Mouse (Mus musculus) limb, embryonic 15.5 days (tissue): ENCODE measurements at regions not wholly inside any gene's neighbourhood (a gene's known extent, or its start where the extent isn't known, plus 50 kb on each side); places are given as distances from the start of the nearest gene placed in this dataset.

Source experiments
- ATAC-seq: fragments of 200-750 bp; cut with Nextera tagmentation; 2 replicates; pipeline ENCODE4 v1.8.0; 2017; ENCODE audit warnings: low read depth, moderate TSS enrichment; ENCODE audit not compliant: insufficient number of reproducible peaks, low FRiP score, low TSS enrichment
- H3K27ac ChIP-seq: fragments of 300-500 bp; sonication (generic); 2 replicates; pipeline ENCODE4 v1.5.1; 2015; ENCODE audit warnings: moderate library complexity, mild to moderate bottlenecking, inconsistent platforms
- H3K27me3 ChIP-seq: fragments of 300-500 bp; sonication (generic); 2 replicates; pipeline ENCODE4 v1.6.1; 2015; ENCODE audit warnings: inconsistent platforms
- H3K36me3 ChIP-seq: fragments of 300-500 bp; sonication (generic); 2 replicates; pipeline ENCODE4 v1.6.1; 2015; ENCODE audit warnings: inconsistent platforms
- H3K4me1 ChIP-seq: fragments of 300-500 bp; sonication (generic); 2 replicates; pipeline ENCODE4 v1.6.1; 2015; ENCODE audit warnings: inconsistent platforms
- H3K4me2 ChIP-seq: fragments of 300-500 bp; sonication (generic); 2 replicates; pipeline ENCODE4 v1.6.1; 2015; ENCODE audit warnings: mild to moderate bottlenecking, inconsistent platforms
- H3K4me3 ChIP-seq: fragments of 300-500 bp; sonication (generic); 2 replicates; pipeline ENCODE4 v1.5.1; 2015; ENCODE audit warnings: mild to moderate bottlenecking, inconsistent platforms
- H3K9ac ChIP-seq: fragments of 300-500 bp; sonication (generic); 2 replicates; pipeline ENCODE4 v1.6.1; 2015; ENCODE audit warnings: inconsistent platforms
- H3K9me3 ChIP-seq: fragments of 300-500 bp; sonication (generic); 2 replicates; pipeline ENCODE4 v1.6.1; 2016; ENCODE audit warnings: inconsistent platforms
- WGBS: fragments of 180-500 bp; shearing (Covaris S2); methylation state at CpG from one replicate; pipeline ENCODE4 v1.1.7; 2015; 5-methylcytosine and 5-hydroxymethylcytosine counted together

- Histone ChIP-seq H3K4me2 (0 out of 2 replicates have a peak overlapping the region, but pooled peaks have one; percentile 14), H3K4me3 (no peak overlapping the region), H3K9ac (no peak overlapping the region), H3K4me1 (no peaks in the 10 kb centered on the region), H3K9me3 (no peaks in the 10 kb centered on the region), H3K27me3 (no peaks in the 10 kb centered on the region), H3K27ac (no peak overlapping the region), H3K36me3 (no peaks in the 10 kb centered on the region)
- no peak for ATAC-seq
- 16% methylated on average over 11 of the region's 11 CpGs for WGBS
Measured at GRCm38 (mm10) chr2:133020173-133020837, 74.6 kb upstream of the Fermt1 start.

GRCm38 (mm10) chr2:133021244-133021643 lies 75.5 kb upstream of the Fermt1 start:
- no peak overlapping the region for H3K9ac ChIP-seq
- H3K27ac ChIP-seq, result no peak overlapping the region
- no peak for ATAC-seq
- no peak overlapping the region for H3K4me3 ChIP-seq
- H3K4me1 ChIP-seq, result no peaks in the 10 kb centered on the region
- WGBS, result 84% methylated on average over 3 of the region's 3 CpGs
- no peaks in the 10 kb centered on the region for H3K27me3 ChIP-seq
- no peaks in the 10 kb centered on the region for H3K9me3 ChIP-seq
- no peak overlapping the region for H3K4me2 ChIP-seq
- H3K36me3 ChIP-seq, result no peaks in the 10 kb centered on the region

- H3K9ac ChIP-seq, result no peak overlapping the region
- no peaks in the 10 kb centered on the region for H3K27me3 ChIP-seq
- H3K4me3 ChIP-seq, result no peak overlapping the region
- no peaks in the 10 kb centered on the region for H3K36me3 ChIP-seq
- no peak overlapping the region for H3K4me2 ChIP-seq
- H3K9me3 ChIP-seq, result no peaks in the 10 kb centered on the region
- no peak for ATAC-seq
- H3K27ac ChIP-seq, result no peak overlapping the region
- 64% methylated on average over 2 of the region's 2 CpGs for WGBS
- no peaks in the 10 kb centered on the region for H3K4me1 ChIP-seq
Measured at GRCm38 (mm10) chr2:133027038-133027437, 81.3 kb upstream of the Fermt1 start.

GRCm38 (mm10) chr2:133035421-133035820 lies 89.7 kb upstream of the Fermt1 start:
- Histone ChIP-seq H3K27me3 (no peaks in the 10 kb centered on the region), H3K36me3 (no peaks in the 10 kb centered on the region), H3K4me3 (no peak overlapping the region), H3K9ac (no peak overlapping the region), H3K27ac (no peak overlapping the region), H3K9me3 (no peaks in the 10 kb centered on the region), H3K4me1 (no peaks in the 10 kb centered on the region), H3K4me2 (no peak overlapping the region)
- WGBS, result 54% methylated on average over 3 of the region's 3 CpGs
- ATAC-seq, result no peak

GRCm38 (mm10) chr2:133040708-133041107 lies 95.0 kb upstream of the Fermt1 start:
- WGBS, result 88% methylated on average over 1 of the region's 1 CpGs
- Histone ChIP-seq H3K9ac (no peak overlapping the region), H3K4me2 (no peak overlapping the region), H3K27me3 (no peaks in the 10 kb centered on the region), H3K9me3 (no peaks in the 10 kb centered on the region), H3K4me3 (no peak overlapping the region), H3K27ac (no peak overlapping the region), H3K36me3 (no peaks in the 10 kb centered on the region), H3K4me1 (no peaks in the 10 kb centered on the region)
- no peak for ATAC-seq

- Histone ChIP-seq H3K9ac (no peak overlapping the region), H3K4me3 (no peak overlapping the region), H3K27ac (no peak overlapping the region), H3K9me3 (no peaks in the 10 kb centered on the region), H3K4me2 (no peak overlapping the region), H3K4me1 (no peaks in the 10 kb centered on the region), H3K36me3 (no peaks in the 10 kb centered on the region), H3K27me3 (no peaks in the 10 kb centered on the region)
- no peak for ATAC-seq
- whole genome bisulfite sequencing, result 88% methylated on average over 11 of the region's 11 CpGs
Measured at GRCm38 (mm10) chr2:133077698-133078356, 132.1 kb upstream of the Fermt1 start.

- Histone ChIP-seq H3K4me1 (no peaks in the 10 kb centered on the region), H3K27ac (no peak overlapping the region), H3K4me2 (no peak overlapping the region), H3K36me3 (no peaks in the 10 kb centered on the region), H3K9me3 (no peaks in the 10 kb centered on the region), H3K4me3 (no peak overlapping the region), H3K9ac (no peak overlapping the region), H3K27me3 (no peaks in the 10 kb centered on the region)
- 49% methylated on average over 7 of the region's 7 CpGs for WGBS
- ATAC-seq, result no peak
Measured at GRCm38 (mm10) chr2:133090976-133091375, 145.3 kb upstream of the Fermt1 start.

- Histone ChIP-seq H3K4me3 (no peak overlapping the region), H3K9ac (no peak overlapping the region), H3K27ac (no peak overlapping the region), H3K36me3 (no peaks in the 10 kb centered on the region), H3K4me1 (peaks cover 1% of the 10 kb centered on the region; the same call in 1 of the 2 replicates), H3K9me3 (no peaks in the 10 kb centered on the region), H3K27me3 (0 out of 2 replicates have a peak, but pooled peaks cover 5% of the 10 kb centered on the region), H3K4me2 (no peak overlapping the region)
- 22% methylated on average over 10 of the region's 10 CpGs for WGBS
- ATAC-seq, result no peak
Measured at GRCm38 (mm10) chr2:133113642-133114041, 167.9 kb upstream of the Fermt1 start.

GRCm38 (mm10) chr2:133118651-133119050 lies 172.9 kb upstream of the Fermt1 start:
- ATAC-seq, result no peak
- no peaks in the 10 kb centered on the region for H3K36me3 ChIP-seq
- H3K4me1 ChIP-seq, result peaks cover 3% of the 10 kb centered on the region; the same call in 1 of the 2 replicates
- no peaks in the 10 kb centered on the region for H3K9me3 ChIP-seq
- H3K4me3 ChIP-seq, result no peak overlapping the region
- no peak overlapping the region for H3K27ac ChIP-seq
- 0 out of 2 replicates have a peak, but pooled peaks cover 5% of the 10 kb centered on the region for H3K27me3 ChIP-seq
- 52% methylated on average over 14 of the region's 14 CpGs for WGBS
- H3K4me2 ChIP-seq, result no peak overlapping the region
- no peak overlapping the region for H3K9ac ChIP-seq

GRCm38 (mm10) chr2:133125212-133125801 lies 179.6 kb upstream of the Fermt1 start:
- H3K9me3 ChIP-seq, result no peaks in the 10 kb centered on the region
- H3K36me3 ChIP-seq, result no peaks in the 10 kb centered on the region
- no peak overlapping the region for H3K4me2 ChIP-seq
- H3K9ac ChIP-seq, result no peak overlapping the region
- H3K4me1 ChIP-seq, result no peaks in the 10 kb centered on the region
- H3K4me3 ChIP-seq, result no peak overlapping the region
- no peak for ATAC-seq
- 75% methylated on average over 1 of the region's 1 CpGs for WGBS
- no peaks in the 10 kb centered on the region for H3K27me3 ChIP-seq
- no peak overlapping the region for H3K27ac ChIP-seq

GRCm38 (mm10) chr2:133134878-133135277 lies 189.2 kb upstream of the Fermt1 start:
- Histone ChIP-seq H3K27me3 (no peaks in the 10 kb centered on the region), H3K9me3 (no peaks in the 10 kb centered on the region), H3K27ac (no peak overlapping the region), H3K36me3 (no peaks in the 10 kb centered on the region), H3K9ac (no peak overlapping the region), H3K4me2 (no peak overlapping the region), H3K4me1 (no peaks in the 10 kb centered on the region; the same call in 1 of the 2 replicates), H3K4me3 (no peak overlapping the region)
- ATAC-seq, result no peak
- 68% methylated on average over 3 of the region's 3 CpGs for whole genome bisulfite sequencing

GRCm38 (mm10) chr2:133138877-133139276 lies 193.2 kb upstream of the Fermt1 start:
- H3K9me3 ChIP-seq, result no peaks in the 10 kb centered on the region
- no peak for ATAC-seq
- no peaks in the 10 kb centered on the region for H3K27me3 ChIP-seq
- no peaks in the 10 kb centered on the region for H3K36me3 ChIP-seq
- no peak overlapping the region for H3K27ac ChIP-seq
- no peak overlapping the region for H3K9ac ChIP-seq
- no peaks in the 10 kb centered on the region; the same call in 1 of the 2 replicates for H3K4me1 ChIP-seq
- H3K4me3 ChIP-seq, result no peak overlapping the region
- WGBS, result 67% methylated on average over 4 of the region's 4 CpGs
- H3K4me2 ChIP-seq, result no peak overlapping the region
